Mouse (Mus musculus): ENCODE data around the gene F3.
"Not testable (repeated sequence)": the region's sequence is repeated elsewhere in the genome, so short reads cannot be mapped to it uniquely, and the experiment has no call there.

The F3 gene

DNA sequence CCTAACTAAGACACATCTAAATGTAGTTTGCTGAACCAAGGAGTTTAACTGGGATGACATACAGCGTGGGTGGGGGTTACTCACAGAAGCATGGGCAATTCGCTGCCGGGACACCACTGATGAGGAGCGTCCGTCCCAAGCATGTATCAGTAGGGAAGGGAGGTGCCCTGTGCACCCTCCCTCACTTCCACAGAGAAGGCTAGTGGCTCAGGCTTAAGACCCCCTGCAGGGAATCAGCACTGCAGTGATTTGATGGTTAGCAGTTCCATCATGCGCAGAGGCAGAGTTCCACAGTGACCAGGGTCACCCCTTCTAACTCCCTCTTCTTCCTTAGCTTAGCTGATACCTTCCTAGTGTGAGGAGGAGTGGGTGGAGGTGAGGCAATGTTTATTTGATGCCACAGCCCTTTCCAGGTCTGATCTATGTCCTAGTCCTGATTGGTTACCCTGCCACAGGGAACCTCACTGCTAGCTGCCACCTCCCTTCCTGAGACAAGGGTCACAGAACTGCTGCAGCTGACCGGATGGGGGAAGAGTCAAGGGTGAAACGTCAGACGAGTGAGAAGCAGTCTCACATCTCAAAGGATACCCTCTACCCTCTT is 15.5 kb downstream of the F3 start:
- CTCF ChIA-PET = no interaction called here

DNA sequence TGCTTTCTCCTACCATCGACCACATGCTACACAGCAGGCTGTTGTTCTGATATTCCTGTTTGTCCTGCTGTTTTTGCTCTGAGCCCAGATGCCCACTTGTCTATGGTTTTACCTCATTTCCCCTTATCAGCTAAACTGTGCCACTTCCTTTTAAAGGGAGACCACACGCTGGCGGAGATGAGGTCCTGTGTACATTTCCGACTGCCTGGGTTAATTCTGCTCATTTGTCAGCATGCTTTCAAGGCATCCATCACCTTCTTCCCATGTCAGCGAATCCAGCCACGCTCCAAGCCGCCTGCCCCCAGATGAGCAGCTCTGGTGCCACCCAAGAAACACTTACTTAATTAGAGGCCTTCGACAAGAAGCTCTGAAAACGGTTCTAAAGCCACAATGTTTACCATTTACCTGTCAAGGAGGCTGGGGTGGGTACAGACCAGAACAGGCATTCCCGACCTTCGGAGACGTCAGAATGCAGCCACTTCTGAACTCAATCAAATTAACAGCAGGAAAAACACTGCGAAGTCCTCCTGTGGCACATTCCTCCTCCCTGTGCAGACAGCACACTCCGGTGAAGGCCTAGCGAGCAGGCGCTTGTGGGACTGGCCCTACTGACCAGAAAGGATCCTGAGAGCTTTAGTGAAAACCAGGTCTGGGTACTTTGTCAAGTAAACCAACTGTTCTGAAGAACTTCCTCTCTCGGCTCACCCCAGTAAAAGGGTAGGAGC is 16.3 kb downstream of the F3 start:
- CTCF ChIA-PET = interaction anchor here (0.7 kb wide), 1 partner anchor 203 kb away, joined by 3 read pairs; no protein-coding TSS in a partner anchor

DNA sequence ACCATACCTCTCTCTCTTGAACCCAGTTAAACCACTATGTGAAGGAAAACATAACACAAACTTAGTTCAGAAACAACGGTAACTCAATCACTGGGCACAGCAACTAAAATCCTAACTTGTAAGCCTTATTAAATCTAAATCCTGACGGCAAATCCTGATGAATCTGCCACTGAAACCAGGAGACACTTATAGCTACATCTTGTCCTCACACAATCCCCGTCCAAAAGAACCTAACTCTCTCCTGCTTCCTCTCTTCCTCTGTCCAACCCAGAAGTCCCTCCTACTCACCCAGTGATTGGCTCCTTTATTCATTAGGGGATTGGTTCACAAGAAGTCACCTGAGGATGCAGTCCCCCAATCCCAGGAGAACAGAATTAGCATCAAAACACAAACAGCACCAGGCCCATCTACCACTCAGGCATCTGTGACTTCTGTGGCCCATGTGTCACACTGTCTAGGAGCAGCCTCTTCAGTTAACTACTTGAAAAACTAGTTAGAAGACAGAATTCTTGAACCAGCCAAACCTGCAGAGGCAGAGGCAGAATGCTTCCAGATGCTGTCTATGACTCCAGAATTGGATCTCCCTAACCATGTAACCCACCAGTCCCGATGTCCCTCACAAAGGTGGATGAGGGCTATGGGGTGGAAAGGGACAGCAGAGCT is 18.0 kb downstream of the F3 start:
- CTCF ChIA-PET = not testable (repeated sequence)

DNA sequence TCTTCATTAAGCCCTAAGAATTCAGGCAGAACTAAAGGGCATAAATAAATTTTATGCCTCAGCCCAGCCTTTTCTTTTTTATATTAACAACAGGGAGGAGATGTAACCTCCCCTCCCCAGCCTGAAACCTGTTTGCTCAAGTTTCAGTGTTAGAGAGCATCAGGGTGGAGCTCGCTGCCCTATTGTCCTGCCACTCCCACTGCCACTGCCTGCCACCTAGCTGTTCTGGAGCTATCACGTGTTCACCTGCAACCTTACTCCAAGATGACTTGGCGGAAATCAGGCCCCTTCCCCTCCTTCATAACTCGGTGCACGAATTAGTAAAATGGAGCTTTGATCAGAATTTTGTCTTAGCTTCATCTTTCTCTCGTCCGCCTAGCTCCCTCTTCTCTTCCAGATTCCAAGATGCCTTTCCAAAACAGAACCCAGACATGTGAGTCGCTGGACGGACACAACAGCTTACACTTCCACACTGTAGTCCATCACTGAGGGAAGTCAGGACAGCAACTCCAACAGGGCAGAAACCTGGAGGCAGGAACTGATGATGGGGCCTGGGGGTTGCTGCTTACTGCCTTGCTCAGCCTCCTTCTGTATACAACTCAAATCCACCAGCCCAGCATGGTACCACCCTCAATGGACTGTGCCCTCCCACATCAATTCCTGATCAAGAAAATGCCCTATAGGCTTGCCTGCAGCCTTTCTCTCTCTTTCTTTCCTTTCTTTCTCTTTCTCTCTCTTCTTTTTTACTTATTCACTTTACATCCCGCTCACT is 31.2 kb downstream of the F3 start:
- CTCF ChIA-PET = not testable (repeated sequence)

DNA sequence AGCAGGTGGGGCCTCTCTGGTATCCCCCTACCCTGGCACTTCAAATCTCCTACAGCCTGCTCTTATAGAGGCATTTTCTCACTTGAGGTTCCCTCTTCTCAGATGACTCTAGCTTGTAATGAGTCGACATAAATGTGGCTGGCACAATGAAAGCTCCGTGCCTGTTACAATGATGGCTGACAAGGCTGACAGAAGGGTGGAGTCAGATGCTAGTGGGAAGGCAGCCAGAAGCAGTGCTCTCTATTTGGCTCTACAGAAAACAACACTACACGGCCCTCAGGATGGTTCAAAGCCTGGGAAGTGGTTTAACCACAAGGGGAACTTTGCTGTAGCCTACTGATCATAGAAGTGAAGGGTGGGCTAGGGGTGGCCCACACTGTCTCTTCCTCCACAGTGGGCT is 31.8 kb downstream of the F3 start:
- CTCF ChIA-PET = no interaction called here

DNA sequence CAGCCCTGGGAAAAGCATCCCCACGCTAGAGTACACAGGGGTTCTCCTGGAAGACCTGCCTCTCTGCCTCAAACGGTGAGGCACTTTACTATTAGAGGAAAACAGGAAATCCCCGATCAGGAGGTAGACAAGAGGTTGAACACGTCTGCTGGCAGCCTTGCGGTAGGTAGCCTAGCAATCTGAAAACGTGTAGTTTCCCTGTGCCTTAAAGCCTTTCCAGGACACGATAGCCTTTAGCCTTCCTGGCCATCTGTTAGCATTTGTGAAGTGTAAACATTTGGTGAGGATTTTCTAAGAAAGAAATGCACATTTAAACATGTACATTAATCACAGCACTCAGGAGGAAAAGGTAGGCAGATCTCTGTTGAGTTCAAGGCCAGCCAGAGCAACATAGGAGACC is 35.0 kb downstream of the F3 start:
- CTCF ChIA-PET = no interaction called here

DNA sequence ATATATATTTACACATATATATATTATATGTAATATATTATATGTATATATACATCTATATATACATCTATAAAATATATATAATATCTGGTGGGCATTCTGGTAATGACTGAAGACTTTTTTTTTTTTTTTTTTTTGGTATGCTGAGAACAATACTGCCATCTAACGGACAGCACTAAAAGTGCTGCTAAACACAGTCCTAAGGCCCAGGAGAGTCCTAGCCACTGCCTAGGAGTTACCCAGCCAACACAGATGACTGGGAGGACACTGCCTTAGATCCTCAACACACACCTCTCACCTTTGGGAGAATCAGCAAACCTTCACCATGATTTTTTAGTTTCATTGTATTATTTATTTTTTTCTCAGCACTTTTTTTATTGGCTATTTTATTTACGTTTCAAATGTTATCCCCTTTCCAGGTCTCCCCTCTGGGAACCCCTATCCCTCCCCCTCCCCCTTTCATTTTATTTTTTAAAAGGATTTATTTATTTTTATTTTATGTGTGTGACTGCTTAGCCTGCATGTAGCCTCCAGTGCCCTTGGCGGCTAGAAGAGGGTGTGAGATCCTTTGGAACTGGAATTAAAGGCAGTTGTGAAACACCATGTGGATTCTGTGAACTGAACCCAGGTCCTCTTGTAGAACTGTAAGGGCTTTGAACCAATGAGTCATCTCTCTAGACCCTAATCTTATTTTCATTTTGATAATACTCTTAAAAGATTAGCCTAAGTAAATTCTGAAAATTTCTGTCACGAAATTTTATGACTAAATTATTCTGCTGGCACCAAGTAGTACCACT is 38.9 kb downstream of the F3 start:
- CTCF ChIA-PET = interaction anchor here (0.9 kb wide), 1 partner anchor 77 kb away, joined by 4 read pairs; no protein-coding TSS in a partner anchor

DNA sequence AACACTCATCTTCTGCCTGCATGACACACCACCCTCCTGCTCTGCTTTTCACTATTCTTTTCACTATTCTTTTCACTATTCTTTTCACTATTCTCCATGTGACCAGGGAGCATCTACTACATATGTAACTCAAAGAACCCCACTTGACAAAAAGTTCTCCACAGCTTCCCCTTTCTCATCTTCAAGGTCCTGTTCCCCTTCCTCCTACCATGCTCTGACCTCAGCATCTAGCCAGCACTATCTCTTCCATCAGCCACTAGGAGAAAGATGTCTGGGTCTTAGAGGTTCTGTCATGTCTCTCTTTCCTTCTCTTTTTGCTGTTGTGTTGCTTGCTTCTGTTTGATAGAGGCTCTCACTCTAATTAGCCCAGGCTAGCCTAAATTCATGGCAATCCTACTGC is 42.7 kb downstream of the F3 start:
- CTCF ChIA-PET = no interaction called here

DNA sequence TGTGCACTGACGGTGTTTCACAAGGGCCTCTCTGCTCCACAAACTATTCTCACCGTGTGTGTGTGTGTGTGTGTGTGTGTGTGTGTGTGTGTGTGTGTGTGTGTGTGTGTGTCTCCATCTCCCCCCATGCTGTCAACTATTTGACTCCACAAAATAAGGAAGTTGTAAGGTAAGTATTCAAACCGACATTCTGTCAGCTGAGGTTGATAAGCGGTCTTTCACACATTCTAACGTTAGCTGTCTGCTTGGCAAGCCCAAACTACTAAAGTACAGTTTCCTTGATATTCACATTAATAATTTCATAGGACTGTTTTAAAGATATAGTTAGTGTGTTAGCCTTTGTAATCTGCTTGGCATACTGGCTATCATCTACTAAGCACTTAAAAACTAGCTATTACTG is 43.5 kb downstream of the F3 start:
- CTCF ChIA-PET = interaction anchor here (0.6 to 0.7 kb wide), 2 partner anchors 46 to 50 kb away, joined by 3 to 12 read pairs; no protein-coding TSS in a partner anchor

DNA sequence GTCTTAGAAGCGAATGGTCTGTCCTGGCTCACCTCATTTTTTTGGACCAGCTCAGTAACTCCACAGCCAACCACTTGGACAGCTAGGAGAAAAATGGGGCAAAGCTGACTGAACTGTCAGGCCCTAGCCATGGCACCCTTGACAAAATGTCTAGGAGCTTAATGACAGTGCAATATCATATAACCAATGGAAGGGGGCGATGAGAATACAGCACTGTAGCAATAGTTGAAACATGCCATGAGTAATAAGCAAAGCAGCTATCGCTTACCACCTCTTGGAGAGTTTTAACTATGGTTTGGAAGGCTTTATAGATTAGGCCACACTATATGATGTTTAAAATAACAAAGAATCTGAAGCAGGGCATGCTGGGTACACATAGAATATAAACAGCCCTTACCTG is 45.4 kb downstream of the F3 start:
- CTCF ChIA-PET = no interaction called here

DNA sequence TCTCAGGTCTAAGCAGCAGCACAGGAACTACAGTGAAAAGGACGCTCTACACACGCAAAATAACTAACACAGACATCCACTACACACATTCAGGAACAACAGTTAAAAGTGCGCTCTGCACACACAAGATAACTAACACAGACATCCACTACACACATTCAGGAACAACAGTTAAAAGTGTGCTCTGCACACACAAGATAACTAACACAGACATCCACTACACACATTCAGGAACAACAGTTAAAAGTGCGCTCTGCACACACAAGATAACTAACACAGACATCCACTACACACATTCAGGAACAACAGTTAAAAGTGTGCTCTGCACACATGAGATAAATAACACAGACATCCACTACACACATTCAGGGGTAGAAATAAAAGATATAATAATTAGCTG is 50.0 kb downstream of the F3 start:
- CTCF ChIA-PET = not testable (repeated sequence)

DNA sequence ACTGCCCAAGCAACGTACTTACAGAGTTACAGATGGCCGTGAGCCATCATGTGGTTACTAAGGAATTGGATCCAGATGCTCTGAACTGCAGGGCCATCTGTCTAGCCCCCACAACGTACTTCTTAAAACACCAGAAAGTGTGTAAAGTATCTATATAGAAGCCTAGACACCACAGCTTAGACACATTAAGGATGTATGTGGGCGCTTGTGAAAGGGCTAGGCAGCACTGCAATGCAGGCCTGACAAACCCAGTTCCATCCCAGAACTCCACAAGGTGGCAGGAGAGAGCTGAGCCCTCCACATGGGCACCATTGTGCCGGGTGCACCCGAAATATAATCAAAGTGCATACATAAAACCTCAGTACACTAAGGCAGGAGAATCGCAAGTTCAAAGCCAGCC is 54.6 kb downstream of the F3 start:
- CTCF ChIA-PET = no interaction called here

DNA sequence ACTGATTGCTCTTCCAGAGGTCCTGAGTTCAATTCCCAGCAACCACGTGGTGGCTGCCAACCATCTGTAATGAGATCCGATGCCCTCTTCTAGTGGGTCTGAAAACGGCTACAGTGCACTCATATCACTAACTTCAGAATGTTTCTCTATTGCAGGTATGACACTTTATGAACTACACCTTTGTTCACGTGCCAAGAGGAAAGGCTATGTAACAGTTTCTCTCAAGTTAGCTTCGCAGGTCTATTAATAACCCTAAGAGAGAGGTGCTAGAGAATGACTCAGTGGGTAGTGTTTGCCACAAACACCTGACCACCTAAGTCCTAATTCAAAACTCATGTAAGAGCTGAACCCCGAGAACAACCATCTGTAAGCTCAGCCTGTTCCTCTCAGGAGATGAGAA is 59.7 kb downstream of the F3 start:
- CTCF ChIA-PET = no interaction called here
